Mouse (Mus musculus) spleen, adult 2 months (tissue): ENCODE measurements at regions not wholly inside any gene's neighbourhood (a gene's known extent, or its start where the extent isn't known, plus 50 kb on each side); places are given as distances from the start of the nearest gene placed in this dataset.

Experiments used
- DNase-seq, 2 experiments: peaks; one replicate each; pipeline versions ENCODE4 v3.0.0 to v3.0.0-alpha.2; 2012 to 2021; ENCODE audit warnings: low spot score in 2 of 2, low read depth in 1 of 2
- H3K27ac ChIP-seq: fragments of 200-500 bp; 2 replicates; pipeline ENCODE4 v1.5.1; 2012; ENCODE audit warnings: low read length, inconsistent platforms; ENCODE audit not compliant: insufficient read depth
- H3K27me3 ChIP-seq: fragments of 200-500 bp; 2 replicates; pipeline ENCODE4 v1.6.1; 2012; ENCODE audit warnings: mild to moderate bottlenecking, moderate library complexity, low read length, inconsistent platforms; ENCODE audit not compliant: control insufficient read depth, insufficient read depth
- H3K36me3 ChIP-seq: fragments of 200-500 bp; 2 replicates; pipeline ENCODE4 v1.6.1; 2012; ENCODE audit warnings: mild to moderate bottlenecking, low read length, inconsistent platforms; ENCODE audit not compliant: control insufficient read depth, insufficient read depth
- H3K4me1 ChIP-seq: fragments of 200-500 bp; 2 replicates; pipeline ENCODE4 v1.6.1; 2011; ENCODE audit warnings: inconsistent platforms; ENCODE audit not compliant: control insufficient read depth, insufficient read depth, insufficient read length
- H3K4me3 ChIP-seq: fragments of 200-500 bp; 2 replicates; pipeline ENCODE4 v1.5.1; 2011; ENCODE audit warnings: mild to moderate bottlenecking, inconsistent platforms; ENCODE audit not compliant: insufficient read depth, insufficient read length; ENCODE audit errors: extremely low read depth
- CTCF ChIP-seq: fragments of 200-500 bp; IDR thresholded peaks from 2 replicates; pipeline ENCODE4 v1.5.1; 2011; ENCODE audit warnings: mild to moderate bottlenecking, inconsistent platforms; ENCODE audit not compliant: insufficient read depth, insufficient read length, insufficient replicate concordance; ENCODE audit errors: extremely low read depth
- POLR2A ChIP-seq: fragments of 200-500 bp; IDR thresholded peaks from 2 replicates; pipeline ENCODE4 v1.6.1; 2011; ENCODE audit warnings: low read depth, low read length, inconsistent platforms
- WGBS: fragments of 180-500 bp; shearing (Covaris S2); methylation state at CpG from one replicate; pipeline ENCODE4 v1.1.7; 2018; 5-methylcytosine and 5-hydroxymethylcytosine counted together

GRCm38 (mm10) chr11:112869571-112869970, 87.5 kb downstream of the Sox9 start:
- 47% methylated on average over 5 of the region's 5 CpGs for WGBS
- Histone ChIP-seq H3K36me3 (no peaks in the 10 kb centered on the region), H3K4me1 (no peaks in the 10 kb centered on the region), H3K27ac (no peak overlapping the region), H3K27me3 (no peaks in the 10 kb centered on the region), H3K4me3 (no peak overlapping the region)
- DNase-seq, result no peak
- TF ChIP-seq POLR2A, result no peak
- TF ChIP-seq CTCF, result no peak

DNA sequence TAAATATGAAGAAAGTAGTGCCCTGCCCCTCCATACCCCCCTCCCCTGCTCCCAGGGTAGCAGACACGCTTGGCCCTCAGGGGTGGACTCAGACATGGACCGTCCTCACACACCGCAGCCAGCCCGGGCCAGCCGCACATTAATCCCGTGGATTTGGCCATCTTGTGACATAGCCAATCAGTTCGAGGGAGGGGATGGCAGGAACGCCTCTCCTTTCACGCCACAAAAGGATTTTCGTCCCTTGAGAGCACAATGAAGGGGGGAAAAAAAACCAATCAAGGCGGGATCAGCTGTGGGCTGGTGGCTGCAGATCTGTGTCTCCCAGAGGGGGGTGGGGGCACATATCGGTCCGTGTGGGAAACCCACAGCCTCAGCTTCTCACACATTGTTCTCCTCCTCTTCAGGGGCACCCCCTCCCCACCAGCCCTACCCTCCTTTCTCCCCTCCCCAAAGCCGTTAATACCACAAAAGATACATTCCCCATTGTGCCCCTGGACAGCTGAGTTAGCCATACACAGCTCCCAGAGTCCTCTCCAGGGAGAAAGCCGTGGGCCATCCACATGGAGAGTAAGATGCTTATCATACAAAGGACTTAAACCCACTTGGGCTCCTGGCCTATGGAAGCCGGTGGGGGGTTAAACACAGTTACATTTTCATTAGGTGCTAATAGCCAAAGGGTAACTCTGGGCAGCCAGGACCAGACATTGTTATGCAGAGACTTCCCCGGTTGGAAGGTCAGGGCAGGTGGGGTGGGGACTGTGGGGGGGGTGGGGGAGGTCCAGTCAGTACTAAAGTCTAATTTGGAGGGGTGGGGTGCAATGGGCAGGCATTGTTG, 88.4 kb downstream of the Sox9 start:
- Histone ChIP-seq H3K27me3 (no peaks in the 10 kb centered on the region), H3K4me1 (no peaks in the 10 kb centered on the region), H3K4me3 (no peak overlapping the region), H3K36me3 (no peaks in the 10 kb centered on the region), H3K27ac (no peak overlapping the region)
- no peak for DNase-seq
- WGBS, result 14% methylated on average over 17 of the region's 17 CpGs
- TF ChIP-seq CTCF (no peak), POLR2A (no peak)

- no peak for DNase-seq
- no peak overlapping the region for H3K27ac ChIP-seq
- no peaks in the 10 kb centered on the region for H3K36me3 ChIP-seq
- WGBS, result 62% methylated on average over 11 of the region's 11 CpGs
- TF ChIP-seq POLR2A (no peak), CTCF (no peak)
- no peak overlapping the region for H3K4me3 ChIP-seq
- H3K27me3 ChIP-seq, result no peaks in the 10 kb centered on the region
- no peaks in the 10 kb centered on the region for H3K4me1 ChIP-seq
Observed at GRCm38 (mm10) chr11:112872677-112873367, 90.8 kb downstream of the Sox9 start.

DNA sequence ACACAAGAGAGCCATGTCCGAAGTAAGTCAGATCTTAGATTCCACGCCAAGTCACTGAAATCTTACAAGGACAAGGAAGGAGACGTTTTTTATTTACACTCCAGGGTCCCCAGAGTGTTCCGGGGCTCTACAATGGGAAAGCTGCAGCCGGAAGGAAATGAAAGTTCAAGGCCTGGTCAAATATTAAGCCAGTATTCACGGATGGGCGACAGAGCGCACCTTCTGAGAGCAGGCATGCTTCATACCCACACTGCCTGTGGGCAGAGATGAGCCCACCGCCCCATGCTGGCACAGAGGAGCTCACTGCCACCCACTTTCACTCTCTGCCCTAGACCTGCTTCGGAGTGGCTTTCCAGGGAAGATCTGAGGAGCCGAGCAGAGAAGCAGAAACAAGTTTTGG, 92.2 kb downstream of the Sox9 start:
- no peak for TF ChIP-seq CTCF
- TF ChIP-seq POLR2A, result no peak
- Histone ChIP-seq H3K4me1 (no peaks in the 10 kb centered on the region), H3K4me3 (no peak overlapping the region), H3K27me3 (no peaks in the 10 kb centered on the region), H3K27ac (no peak overlapping the region), H3K36me3 (no peaks in the 10 kb centered on the region)
- 84% methylated on average over 11 of the region's 11 CpGs for WGBS
- no peak for DNase-seq

- 64% methylated on average over 8 of the region's 8 CpGs for WGBS
- DNase-seq, result no peak
- no peak overlapping the region for H3K4me3 ChIP-seq
- H3K4me1 ChIP-seq, result no peaks in the 10 kb centered on the region
- no peaks in the 10 kb centered on the region for H3K36me3 ChIP-seq
- H3K27me3 ChIP-seq, result no peaks in the 10 kb centered on the region
- H3K27ac ChIP-seq, result no peak overlapping the region
- TF ChIP-seq CTCF (no peak), POLR2A (no peak)
Observed at GRCm38 (mm10) chr11:112876226-112876625, 94.2 kb downstream of the Sox9 start.

GRCm38 (mm10) chr11:112878436-112878835, 96.4 kb downstream of the Sox9 start:
- Histone ChIP-seq H3K36me3 (no peaks in the 10 kb centered on the region), H3K4me1 (no peaks in the 10 kb centered on the region), H3K4me3 (no peak overlapping the region), H3K27ac (no peak overlapping the region), H3K27me3 (no peaks in the 10 kb centered on the region)
- TF ChIP-seq CTCF (no peak), POLR2A (no peak)
- no peak for DNase-seq

- TF ChIP-seq CTCF (no peak), POLR2A (no peak)
- WGBS, result 83% methylated on average over 3 of the region's 3 CpGs
- no peak overlapping the region for H3K4me3 ChIP-seq
- no peaks in the 10 kb centered on the region for H3K36me3 ChIP-seq
- DNase-seq, result no peak
- H3K27ac ChIP-seq, result no peak overlapping the region
- no peaks in the 10 kb centered on the region for H3K27me3 ChIP-seq
- H3K4me1 ChIP-seq, result no peaks in the 10 kb centered on the region
Observed at GRCm38 (mm10) chr11:112880736-112881135, 98.7 kb downstream of the Sox9 start.
